Mouse (Mus musculus) stomach, postnatal 0 days (tissue): ENCODE measurements around the gene Tax1bp3.

Experiments
- CTCF ChIP-seq: IDR thresholded peaks from 2 replicates; pipeline ENCODE4 v1.5.1; 2016; ENCODE audit warnings: antibody characterized with exemption, low read depth, mild to moderate bottlenecking, moderate library complexity
- EP300 ChIP-seq: optimal IDR thresholded peaks from 2 replicates; pipeline ENCODE3; 2016; ENCODE audit warnings: antibody characterized with exemption

GRCm38 (mm10) chr11:73223966-73224365, 47.1 kb downstream of the Tax1bp3 start:
- TF ChIP-seq EP300, result no peak
- peak; percentile 68 for TF ChIP-seq CTCF
